Mouse (Mus musculus) lung, postnatal 10 days (tissue): ENCODE results near the gene Lifr.

ENCODE experiments used
- DNase-seq: peaks from one replicate; pipeline ENCODE4 v3.0.0; 2021

The Lifr gene

GRCm38 (mm10) chr15:7129944-7130287, 39.5 kb downstream of the Lifr start:
- DNase-seq = no peak

- peak; percentile 34 for DNase-seq
Observed at GRCm38 (mm10) chr15:7130691-7131225, 40.3 kb downstream of the Lifr start.

- peak; percentile 59 for DNase-seq
Observed at GRCm38 (mm10) chr15:7132741-7133140, 42.3 kb downstream of the Lifr start.

GRCm38 (mm10) chr15:7134454-7135052, 44.1 kb downstream of the Lifr start:
- peak; percentile 73 for DNase-seq

GRCm38 (mm10) chr15:7135982-7136562, 45.7 kb downstream of the Lifr start:
- DNase-seq = no peak

GRCm38 (mm10) chr15:7136912-7137311, 46.5 kb downstream of the Lifr start:
- no peak for DNase-seq

- peak; percentile 36 for DNase-seq
Observed at GRCm38 (mm10) chr15:7137607-7138006, 47.2 kb downstream of the Lifr start.

GRCm38 (mm10) chr15:7138471-7138870, 48.1 kb downstream of the Lifr start:
- DNase-seq = peak; percentile 31

GRCm38 (mm10) chr15:7140322-7140721, 49.9 kb downstream of the Lifr start:
- no peak for DNase-seq

GRCm38 (mm10) chr15:7141246-7141645, 50.8 kb downstream of the Lifr start:
- peak; percentile 25 for DNase-seq

- DNase-seq = no peak
Observed at GRCm38 (mm10) chr15:7143689-7144170, 53.3 kb downstream of the Lifr start.

- peak; percentile 47 for DNase-seq
Observed at GRCm38 (mm10) chr15:7144542-7144941, 54.1 kb downstream of the Lifr start.

GRCm38 (mm10) chr15:7144942-7145341, 54.5 kb downstream of the Lifr start:
- DNase-seq = peak; percentile 54

- DNase-seq = no peak
Observed at GRCm38 (mm10) chr15:7145555-7145954, 55.1 kb downstream of the Lifr start.

GRCm38 (mm10) chr15:7146529-7146928, 56.1 kb downstream of the Lifr start:
- peak; percentile 38 for DNase-seq

- no peak for DNase-seq
Observed at GRCm38 (mm10) chr15:7149796-7150195, 59.4 kb downstream of the Lifr start.

- no peak for DNase-seq
Observed at GRCm38 (mm10) chr15:7150591-7150990, 60.2 kb downstream of the Lifr start.

- no peak for DNase-seq
Observed at GRCm38 (mm10) chr15:7152116-7152760, 61.8 kb downstream of the Lifr start.

- peak; percentile 70 for DNase-seq
Observed at GRCm38 (mm10) chr15:7154010-7154736, 63.8 kb downstream of the Lifr start.

- peak; percentile 90 for DNase-seq
Observed at GRCm38 (mm10) chr15:7154737-7155090, 64.3 kb downstream of the Lifr start.

- no peak for DNase-seq
Observed at GRCm38 (mm10) chr15:7157658-7158057, 67.2 kb downstream of the Lifr start.

- no peak for DNase-seq
Observed at GRCm38 (mm10) chr15:7159869-7160268, 69.5 kb downstream of the Lifr start.

GRCm38 (mm10) chr15:7160321-7160720, 69.9 kb downstream of the Lifr start:
- DNase-seq = no peak
